Mouse (Mus musculus) stomach, postnatal 0 days (tissue): Measurements from ENCODE around the gene Chst14.

Experiments used
- CTCF ChIP-seq: IDR thresholded peaks from 2 replicates; pipeline ENCODE4 v1.5.1; 2016; ENCODE audit warnings: antibody characterized with exemption, low read depth, mild to moderate bottlenecking, moderate library complexity
- EP300 ChIP-seq: optimal IDR thresholded peaks from 2 replicates; pipeline ENCODE3; 2016; ENCODE audit warnings: antibody characterized with exemption

DNA sequence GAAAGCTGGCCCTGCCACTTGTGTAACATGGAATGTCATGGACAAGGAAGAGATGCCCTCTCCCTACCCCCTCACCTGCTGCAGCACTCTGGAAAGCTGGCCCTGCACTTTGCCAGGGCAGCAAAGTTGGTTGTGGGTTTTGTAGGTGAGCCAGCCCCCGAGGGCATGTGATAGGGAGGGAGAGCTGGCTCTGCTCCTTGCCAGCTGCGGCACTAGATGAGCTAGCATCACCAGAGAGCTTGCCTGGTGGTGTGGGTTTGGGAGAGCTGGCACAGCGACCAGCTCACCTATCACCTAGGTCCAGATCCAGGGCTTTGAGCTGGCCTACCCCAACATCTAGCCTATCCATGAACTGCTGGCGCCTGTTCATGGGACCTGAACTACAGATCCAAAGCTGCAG is 22.5 kb downstream of the Chst14 start:
- TF ChIP-seq CTCF (no peak), EP300 (no peak)
